Mouse (Mus musculus) midbrain, embryonic 13.5 days (tissue): ENCODE measurements around the gene Tbp. TPM values are rescaled to one million over a fixed set of nuclear protein-coding genes. Genes with fewer than 3 reads are reported as not detected.

Experiments
- ATAC-seq: fragments of 200-750 bp; cut with Nextera tagmentation; 2 replicates; pipeline ENCODE4 v1.8.0; 2017; ENCODE audit warnings: mild to moderate bottlenecking, moderate TSS enrichment, moderate library complexity
- H3K27ac ChIP-seq: fragments of 300-500 bp; sonication (generic); 2 replicates; pipeline ENCODE4 v1.5.1; 2015; ENCODE audit warnings: inconsistent platforms, mild to moderate bottlenecking, moderate library complexity
- H3K27me3 ChIP-seq: fragments of 300-500 bp; sonication (generic); 2 replicates; pipeline ENCODE4 v1.6.1; 2015; ENCODE audit warnings: mild to moderate bottlenecking, inconsistent platforms
- H3K36me3 ChIP-seq: fragments of 300-500 bp; sonication (generic); 2 replicates; pipeline ENCODE4 v1.6.1; 2015; ENCODE audit warnings: mild to moderate bottlenecking, inconsistent platforms
- H3K4me1 ChIP-seq: fragments of 300-500 bp; sonication (generic); replicated peaks from 2 replicates; pipeline ENCODE4 v1.6.1; 2015; ENCODE audit warnings: inconsistent platforms
- H3K4me2 ChIP-seq: fragments of 300-500 bp; sonication (generic); replicated peaks from 2 replicates; pipeline ENCODE4 v1.6.1; 2015; ENCODE audit warnings: moderate library complexity, mild to moderate bottlenecking, inconsistent platforms
- H3K4me3 ChIP-seq: fragments of 300-500 bp; sonication (generic); replicated peaks from 2 replicates; pipeline ENCODE4 v1.5.1; 2015; ENCODE audit warnings: mild to moderate bottlenecking, inconsistent platforms
- H3K9ac ChIP-seq: fragments of 300-500 bp; sonication (generic); replicated peaks from 2 replicates; pipeline ENCODE4 v1.6.1; 2015; ENCODE audit warnings: mild to moderate bottlenecking, inconsistent platforms
- H3K9me3 ChIP-seq: fragments of 300-500 bp; sonication (generic); 2 replicates; pipeline ENCODE4 v1.6.1; 2016; ENCODE audit warnings: mild to moderate bottlenecking, inconsistent platforms
- WGBS: fragments of 180-500 bp; shearing (Covaris S2); methylation state at CpG from one replicate; pipeline ENCODE4 v1.1.7; 2015; 5-methylcytosine and 5-hydroxymethylcytosine counted together
- polyA plus RNA-seq: library from polyadenylated mRNA; unstranded; fragments of >200 nt; fragmentation: Nextera tagmentation; extraction: Ambion mirVana; gene quantifications from 2 replicates; pipeline ENCODE4 v1.2.1, GENCODE M21; 2015

Gene Tbp
- 70.6 and 74.9 TPM in 2 replicates for polyA plus RNA-seq

DNA sequence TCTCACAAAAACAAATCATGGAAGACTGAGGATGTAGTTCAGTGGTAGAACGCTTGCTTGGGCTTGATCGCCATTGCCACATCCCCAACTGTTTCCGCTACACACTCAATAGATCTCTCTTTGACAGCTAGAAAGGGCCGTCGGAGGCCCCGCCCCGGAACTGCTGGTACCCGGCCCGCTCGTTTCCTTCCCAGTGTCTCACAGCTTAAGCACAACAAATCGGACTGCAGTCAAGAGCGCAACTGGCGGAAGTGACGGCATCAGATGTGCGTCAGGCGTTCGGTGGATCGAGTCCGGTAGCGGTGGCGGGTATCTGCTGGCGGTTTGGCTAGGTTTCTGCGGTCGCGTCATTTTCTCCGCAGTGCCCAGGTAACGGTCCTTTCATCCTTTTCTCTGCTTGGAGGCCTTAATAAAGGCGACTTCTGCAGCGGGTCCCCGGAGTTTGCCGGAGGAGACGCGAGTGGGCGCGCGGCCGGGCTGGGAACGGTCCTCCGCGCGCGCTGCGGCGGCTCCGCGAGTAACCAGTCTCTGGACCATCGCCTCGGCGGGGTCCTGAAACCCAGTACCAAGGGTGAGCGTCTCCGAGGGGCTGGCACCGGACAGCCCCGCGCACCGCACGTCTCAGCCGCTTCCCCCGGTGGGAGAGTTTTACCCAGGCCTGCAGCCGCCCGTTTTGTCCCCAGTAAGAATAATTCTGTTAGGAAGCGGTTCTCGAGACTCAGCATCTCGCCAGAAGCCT is at the start of gene Tbp, which contains the start of gene Psmb1:
Tbp (plus strand) TSS at position 233 of the 739 bp plus-strand sequence.
Psmb1 (minus strand) TSS at position 96 of the 739 bp plus-strand sequence.
- peak within 1 kb of the TSS; percentile 96 for H3K4me2 ChIP-seq
- ATAC-seq = peak; percentile 94
- H3K36me3 ChIP-seq = peaks cover 25% of the 10 kb centered on the region
- H3K4me1 ChIP-seq = peaks cover 46% of the 10 kb centered on the region
- no peaks in the 10 kb centered on the region for H3K9me3 ChIP-seq
- H3K9ac ChIP-seq = peak within 1 kb of the TSS; percentile 89
- WGBS = under 1% methylated on average over 63 of the region's 63 CpGs
- peak within 1 kb of the TSS; percentile 95 for H3K27ac ChIP-seq
- no peaks in the 10 kb centered on the region for H3K27me3 ChIP-seq
- peak within 1 kb of the TSS; percentile 96 for H3K4me3 ChIP-seq

DNA sequence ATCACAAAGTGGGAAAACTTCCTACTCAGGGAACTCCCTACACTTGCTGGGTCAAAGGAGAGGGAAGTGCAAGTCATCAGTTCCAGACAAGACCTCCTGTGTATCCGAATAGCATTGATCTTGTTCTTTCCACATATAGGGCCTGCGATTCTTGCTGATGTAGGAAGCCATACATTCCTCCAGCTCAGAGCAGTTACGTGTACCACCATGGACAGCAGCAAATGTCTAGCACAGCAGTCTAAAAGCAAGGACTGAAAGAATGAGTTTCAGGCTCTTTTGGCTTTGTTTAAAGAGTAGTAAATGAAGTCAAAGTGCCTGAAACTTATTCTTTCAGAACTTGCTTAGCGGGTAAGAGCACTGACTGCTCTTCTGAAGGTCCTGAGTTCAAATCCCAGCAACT is 44.5 kb upstream of the Tbp start:
- Histone ChIP-seq H3K9ac (no peak overlapping the region), H3K4me3 (no peak overlapping the region), H3K36me3 (no peaks in the 10 kb centered on the region), H3K9me3 (no peaks in the 10 kb centered on the region), H3K4me1 (no peaks in the 10 kb centered on the region), H3K4me2 (no peak overlapping the region), H3K27ac (no peak overlapping the region), H3K27me3 (no peaks in the 10 kb centered on the region)
- ATAC-seq = no peak
- 86% methylated on average over 4 of the region's 4 CpGs for WGBS

DNA sequence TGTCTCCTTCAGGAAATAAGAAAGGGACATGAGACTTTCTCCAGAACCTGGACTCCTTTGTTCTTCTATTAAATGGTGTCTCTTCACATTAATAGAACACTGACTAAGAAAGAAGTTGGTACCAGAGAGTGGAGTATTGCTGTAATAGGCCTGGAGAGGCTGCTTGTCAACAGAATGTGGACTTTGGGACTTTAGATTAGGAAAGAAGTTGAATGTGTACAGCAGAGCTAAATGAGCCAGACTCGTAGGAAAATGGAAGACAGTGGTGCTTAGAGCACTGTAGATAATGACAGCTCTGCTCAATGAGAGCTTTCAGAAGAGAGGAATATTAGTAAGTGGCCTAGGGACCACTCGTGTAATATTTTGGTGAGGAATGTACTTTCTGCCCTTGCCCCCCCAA is 43.1 kb upstream of the Tbp start:
- Histone ChIP-seq H3K27me3 (no peaks in the 10 kb centered on the region), H3K36me3 (no peaks in the 10 kb centered on the region), H3K4me3 (no peak overlapping the region), H3K27ac (no peak overlapping the region), H3K4me1 (no peaks in the 10 kb centered on the region), H3K9me3 (no peaks in the 10 kb centered on the region), H3K9ac (no peak overlapping the region), H3K4me2 (no peak overlapping the region)
- no peak for ATAC-seq
- 89% methylated on average over 2 of the region's 2 CpGs for WGBS

DNA sequence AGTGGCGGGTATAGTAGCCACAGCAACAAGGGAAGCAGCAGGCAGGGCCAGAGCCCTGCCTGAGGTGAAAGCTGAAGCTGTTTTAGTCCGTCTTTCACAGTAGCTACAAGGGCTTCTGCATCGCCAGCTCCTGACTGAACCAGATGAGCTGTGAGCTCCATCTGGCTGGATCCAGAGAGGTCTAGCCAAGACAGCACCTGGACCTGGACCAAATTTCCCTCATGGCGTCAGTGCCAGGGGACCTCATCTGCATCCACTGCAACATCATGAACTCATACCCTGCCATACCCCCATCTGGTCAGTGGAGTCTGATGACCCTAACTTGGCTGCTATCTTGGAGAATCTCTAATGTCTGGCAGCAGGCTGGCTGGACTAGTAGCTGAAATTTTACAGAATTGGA is 39.9 kb upstream of the Tbp start:
- ATAC-seq = no peak
- Histone ChIP-seq H3K9me3 (no peaks in the 10 kb centered on the region), H3K4me2 (no peak overlapping the region), H3K27ac (no peak overlapping the region), H3K27me3 (no peaks in the 10 kb centered on the region), H3K4me3 (no peak overlapping the region), H3K36me3 (no peaks in the 10 kb centered on the region; the same call in 1 of the 2 replicates), H3K9ac (no peak overlapping the region), H3K4me1 (no peaks in the 10 kb centered on the region)
- WGBS = 90% methylated on average over 4 of the region's 4 CpGs

DNA sequence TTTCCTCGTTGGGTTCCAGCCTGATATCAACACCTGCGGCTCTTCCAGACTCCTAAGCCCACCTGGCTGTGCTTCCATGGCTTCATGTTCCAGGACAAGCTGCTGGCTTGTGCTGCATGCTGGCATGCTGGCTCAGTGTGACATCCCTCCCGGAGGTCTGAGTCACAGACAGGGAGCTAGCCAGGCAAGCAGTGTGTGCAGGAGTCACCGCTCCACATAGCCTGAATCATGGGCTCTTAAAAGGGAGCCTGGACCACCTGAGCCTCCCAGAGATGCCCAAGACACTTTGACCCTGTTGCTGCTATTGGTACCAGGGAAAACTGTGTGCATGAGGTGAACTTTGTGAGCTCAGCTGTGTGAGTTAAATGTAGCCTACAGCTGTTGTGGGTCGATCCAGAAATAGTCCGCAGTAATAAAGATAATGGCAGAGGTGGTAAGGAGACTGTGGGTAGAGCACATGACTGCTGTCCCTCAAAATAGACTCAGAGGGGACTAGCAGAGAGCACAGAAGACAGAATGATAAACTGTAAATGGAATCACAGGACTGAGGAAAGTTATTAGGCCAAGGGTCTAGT is 37.7 kb upstream of the Tbp start:
- Histone ChIP-seq H3K4me2 (no peak overlapping the region), H3K4me1 (no peaks in the 10 kb centered on the region), H3K36me3 (peaks cover 3% of the 10 kb centered on the region), H3K27me3 (no peaks in the 10 kb centered on the region), H3K27ac (no peak overlapping the region), H3K4me3 (no peak overlapping the region), H3K9me3 (no peaks in the 10 kb centered on the region), H3K9ac (no peak overlapping the region)
- no peak for ATAC-seq
- WGBS = 97% methylated on average over 6 of the region's 6 CpGs

DNA sequence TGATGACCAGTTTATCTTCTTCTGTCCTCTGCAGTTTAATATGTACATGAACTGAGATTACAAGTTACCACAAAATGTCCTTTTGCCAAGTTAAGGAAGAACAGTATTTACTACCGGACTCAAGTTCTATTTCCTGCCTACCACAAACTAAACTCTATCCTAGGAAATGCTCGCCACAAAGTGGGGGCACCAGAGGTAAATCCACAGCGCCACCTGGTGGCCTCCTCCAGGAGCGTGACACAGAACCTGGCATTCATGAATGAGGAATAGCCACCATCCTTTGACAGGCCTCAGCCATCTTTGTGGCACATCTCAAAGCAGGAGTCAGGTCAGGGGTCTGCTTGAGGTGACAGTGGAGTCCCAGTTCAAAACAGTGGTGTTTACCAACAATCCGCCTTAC is 32.0 kb upstream of the Tbp start:
- Histone ChIP-seq H3K36me3 (peaks cover 30% of the 10 kb centered on the region), H3K27me3 (no peaks in the 10 kb centered on the region), H3K9ac (no peak overlapping the region), H3K4me2 (no peak overlapping the region), H3K27ac (no peak overlapping the region), H3K4me1 (no peaks in the 10 kb centered on the region), H3K9me3 (no peaks in the 10 kb centered on the region), H3K4me3 (no peak overlapping the region)
- peak; percentile 62 for ATAC-seq
- 23% methylated on average over 5 of the region's 5 CpGs for WGBS

DNA sequence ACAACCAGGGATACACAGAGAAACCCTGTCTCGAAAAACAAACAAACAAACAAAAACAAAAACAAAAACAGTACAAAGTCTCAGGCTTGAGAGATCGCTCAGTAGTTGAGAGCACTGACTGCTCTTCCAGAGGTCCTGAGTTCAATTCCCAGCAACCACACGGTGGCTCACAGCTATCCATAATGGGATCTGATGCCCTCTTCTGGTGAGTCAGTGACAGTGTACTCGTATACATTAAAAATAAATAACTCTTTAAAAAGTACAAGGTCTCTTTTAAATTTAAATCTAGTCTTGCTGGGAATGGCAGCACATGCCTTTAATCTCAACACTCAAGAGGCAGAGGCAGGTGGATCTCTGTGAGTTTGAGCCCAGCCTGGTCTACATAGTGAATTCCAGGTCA is 27.0 kb upstream of the Tbp start:
- Histone ChIP-seq H3K4me1 (no peaks in the 10 kb centered on the region), H3K9ac (no peak overlapping the region), H3K4me3 (no peak overlapping the region), H3K36me3 (peaks cover 75% of the 10 kb centered on the region), H3K27ac (no peak overlapping the region), H3K4me2 (no peak overlapping the region), H3K27me3 (no peaks in the 10 kb centered on the region), H3K9me3 (no peaks in the 10 kb centered on the region)
- ATAC-seq = no peak
- WGBS = 93% methylated on average over 4 of the region's 4 CpGs

DNA sequence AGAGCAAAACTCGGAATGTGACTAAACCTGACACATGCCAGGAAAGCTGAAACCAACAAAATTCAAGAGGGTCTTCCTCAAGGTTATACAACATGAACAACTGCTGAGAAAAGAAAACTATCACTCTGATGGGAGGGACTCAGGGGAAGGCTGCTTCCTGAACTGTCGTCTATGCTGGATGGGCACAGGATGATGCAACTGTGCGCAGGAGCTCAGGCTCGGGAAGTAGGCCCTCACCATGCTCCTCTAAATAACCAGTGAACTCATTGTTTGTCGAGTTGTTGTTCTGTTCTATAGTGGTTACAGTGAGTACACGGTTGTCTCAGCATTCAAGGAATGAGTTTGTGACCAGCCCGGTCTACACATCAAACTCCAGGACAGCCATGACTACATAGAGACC is 9.1 kb upstream of the Tbp start:
- Histone ChIP-seq H3K9me3 (no peaks in the 10 kb centered on the region), H3K27ac (no peak overlapping the region), H3K36me3 (peaks cover 57% of the 10 kb centered on the region), H3K4me2 (no peak overlapping the region), H3K4me1 (peaks cover 8% of the 10 kb centered on the region; the same call in 1 of the 2 replicates), H3K27me3 (no peaks in the 10 kb centered on the region), H3K4me3 (no peak overlapping the region), H3K9ac (no peak overlapping the region)
- no peak for ATAC-seq
- WGBS = 93% methylated on average over 7 of the region's 7 CpGs

DNA sequence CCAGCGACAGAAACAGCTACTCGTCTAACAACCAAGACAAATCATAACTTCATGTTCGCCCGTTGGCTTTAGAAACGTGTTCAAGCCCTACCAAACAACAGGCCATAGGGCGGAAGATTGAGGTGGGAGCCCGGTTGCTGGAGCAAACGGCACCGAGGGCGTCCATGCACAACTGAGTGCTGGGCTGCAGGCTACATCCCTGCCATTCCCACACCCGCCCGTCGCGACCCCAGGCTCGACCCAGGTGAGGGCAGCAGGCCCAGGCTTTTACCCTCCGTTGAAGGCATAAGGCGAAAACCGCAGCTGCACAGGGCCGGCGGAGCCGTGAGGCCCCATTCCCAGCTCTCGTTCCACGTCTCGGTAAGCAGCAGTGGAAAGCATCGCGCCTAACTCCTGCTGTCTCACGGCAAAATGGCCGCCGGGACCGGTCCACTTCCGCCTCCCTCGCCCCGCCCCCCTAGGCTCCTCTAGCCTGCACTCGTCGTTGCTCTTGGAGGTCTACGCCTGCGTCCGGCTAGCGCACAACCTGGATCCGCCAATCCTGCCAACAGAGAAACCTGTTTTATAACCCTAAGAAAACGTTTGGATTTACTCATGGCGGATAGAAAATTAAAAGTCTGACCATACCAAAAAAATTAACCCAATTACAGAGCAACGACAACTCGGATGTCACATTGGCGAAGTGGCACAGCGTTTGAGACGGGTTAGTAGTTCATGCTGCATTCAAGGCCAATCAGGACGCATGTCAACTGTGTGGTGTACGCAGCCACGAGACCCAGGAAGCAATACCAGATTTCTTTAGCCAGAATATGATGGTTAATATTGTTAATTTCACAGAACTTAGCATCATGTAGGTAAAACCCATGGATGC is 1.6 kb upstream of the Tbp start:
- Histone ChIP-seq H3K4me1 (peaks cover 48% of the 10 kb centered on the region), H3K9me3 (no peaks in the 10 kb centered on the region), H3K9ac (peak overlapping the region; percentile 87), H3K4me3 (peak overlapping the region; percentile 96), H3K27me3 (no peaks in the 10 kb centered on the region), H3K36me3 (peaks cover 27% of the 10 kb centered on the region), H3K27ac (peak overlapping the region; percentile 95), H3K4me2 (peak overlapping the region; percentile 96)
- ATAC-seq = peak; percentile 96
- WGBS = under 1% methylated on average over 50 of the region's 50 CpGs

DNA sequence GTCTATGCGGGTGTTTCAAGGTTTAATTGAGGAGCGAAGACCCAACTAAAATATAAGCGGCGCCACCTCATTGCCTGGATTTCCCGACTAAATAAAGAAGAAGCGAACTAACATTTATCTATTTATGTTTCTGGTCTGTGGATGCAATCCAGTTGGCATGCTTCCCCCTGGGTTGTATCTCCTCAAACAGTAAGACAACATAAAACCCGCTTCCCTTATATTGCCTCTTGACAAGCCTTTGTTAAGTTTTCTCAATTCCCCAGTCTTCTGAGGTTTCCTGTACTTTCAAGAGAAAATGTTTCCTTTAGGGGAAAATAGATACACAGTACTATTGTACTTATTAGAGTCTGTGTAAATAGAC is 955 bp upstream of the Tbp start:
- Histone ChIP-seq H3K27me3 (no peaks in the 10 kb centered on the region), H3K27ac (peak overlapping the region; percentile 95), H3K36me3 (peaks cover 23% of the 10 kb centered on the region), H3K4me2 (peak overlapping the region; percentile 96), H3K9me3 (no peaks in the 10 kb centered on the region), H3K4me1 (peaks cover 48% of the 10 kb centered on the region), H3K4me3 (peak overlapping the region; percentile 96), H3K9ac (peak overlapping the region; percentile 87; the same call in 1 of the 2 replicates)
- WGBS = 43% methylated on average over 7 of the region's 7 CpGs
- ATAC-seq = no peak

DNA sequence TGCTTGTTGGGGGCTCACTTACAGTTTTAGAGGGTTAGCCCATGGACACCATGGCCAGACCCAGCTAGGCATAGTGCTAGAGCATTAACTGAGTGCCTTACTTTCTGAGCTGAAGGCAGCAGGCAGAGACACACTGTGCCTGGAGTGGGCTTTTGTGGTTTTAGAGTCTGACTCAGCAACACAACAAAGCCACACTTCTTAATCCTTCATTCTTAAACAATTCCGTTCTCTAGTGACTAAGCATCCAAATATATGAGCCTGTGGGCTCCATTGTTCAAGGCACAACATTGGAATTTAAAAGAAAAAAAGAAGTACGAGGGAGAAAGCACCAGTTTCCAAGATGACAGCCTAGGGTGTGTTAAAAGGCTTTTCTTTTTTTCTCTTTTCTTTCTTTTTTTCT is 11.0 kb downstream of the Tbp start:
- WGBS = 73% methylated on average over 2 of the region's 2 CpGs
- ATAC-seq = no peak
- Histone ChIP-seq H3K4me3 (no peak overlapping the region), H3K27me3 (no peaks in the 10 kb centered on the region), H3K4me1 (no peaks in the 10 kb centered on the region), H3K9ac (no peak overlapping the region), H3K27ac (no peak overlapping the region), H3K9me3 (no peaks in the 10 kb centered on the region), H3K4me2 (no peak overlapping the region), H3K36me3 (peaks cover 93% of the 10 kb centered on the region)

DNA sequence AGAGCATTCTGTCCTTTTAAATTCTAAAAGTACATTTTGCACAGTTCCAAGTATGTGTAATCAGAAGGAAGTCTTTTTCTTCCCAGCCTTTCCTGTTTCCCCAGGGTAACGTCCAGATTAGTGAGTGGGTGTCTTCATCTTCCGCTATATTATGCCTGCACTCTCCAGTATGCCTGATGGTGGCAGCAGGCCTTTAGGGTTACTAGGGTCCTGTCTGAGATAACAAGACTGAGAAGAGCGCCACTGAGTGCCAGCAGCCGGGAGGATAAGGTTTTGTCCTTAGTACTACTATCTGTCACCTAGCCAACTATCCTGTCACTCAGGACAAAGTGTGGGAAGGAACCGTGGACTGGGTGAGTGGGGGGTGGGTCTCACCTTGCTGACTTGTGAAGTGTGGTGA is 18.1 kb downstream of the Tbp start:
- no peak overlapping the region for H3K9ac ChIP-seq
- no peak for ATAC-seq
- no peaks in the 10 kb centered on the region for H3K27me3 ChIP-seq
- no peaks in the 10 kb centered on the region for H3K4me1 ChIP-seq
- 77% methylated on average over 5 of the region's 5 CpGs for WGBS
- no peak overlapping the region for H3K4me3 ChIP-seq
- no peak overlapping the region for H3K4me2 ChIP-seq
- no peaks in the 10 kb centered on the region for H3K9me3 ChIP-seq
- peaks cover 88% of the 10 kb centered on the region for H3K36me3 ChIP-seq
- no peak overlapping the region for H3K27ac ChIP-seq
